Mouse (Mus musculus): ENCODE results near the gene Asna1.

Gene Asna1

DNA sequence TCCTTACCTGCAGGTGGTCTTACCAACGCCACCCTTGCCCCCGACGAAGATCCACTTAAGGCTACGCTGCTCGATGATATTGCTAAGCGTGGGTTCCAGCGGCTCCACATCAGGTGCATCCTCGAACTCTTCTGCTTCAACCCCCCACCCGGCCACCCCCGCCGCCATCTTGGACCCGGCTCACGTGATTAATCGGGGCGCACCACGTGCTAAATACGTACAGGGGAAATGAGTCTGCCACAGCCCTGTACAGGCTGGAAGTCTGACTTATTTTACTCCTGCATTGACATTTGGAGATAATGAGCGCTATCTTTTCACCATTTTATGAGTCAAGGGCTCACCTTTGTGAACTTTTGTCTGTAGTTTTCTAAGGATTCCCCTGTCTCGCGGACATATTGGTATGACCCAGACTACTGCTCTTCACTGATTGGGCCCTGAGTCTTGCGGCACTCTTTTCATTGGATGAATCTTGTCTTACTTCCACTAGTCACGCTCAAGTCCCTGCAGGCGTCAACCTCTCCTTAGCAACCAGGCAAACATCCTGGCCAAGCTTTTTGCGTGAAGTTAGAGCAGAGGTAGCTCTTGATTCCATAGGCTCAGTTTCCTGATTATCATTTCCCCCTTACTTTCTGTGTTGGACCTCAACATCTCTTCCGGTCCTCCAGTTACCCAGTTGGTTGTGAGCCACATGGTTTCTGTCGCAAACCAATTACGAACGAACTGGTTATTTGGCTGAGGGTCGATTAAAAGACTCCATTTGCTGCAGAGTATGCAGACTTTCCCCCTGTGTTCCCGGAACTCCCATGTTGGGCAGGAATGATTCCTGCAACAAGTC lies at the start of gene Asna1:
TSS of gene Asna1 (minus strand) at position 184 of the 835 bp plus-strand sequence.
- DNase-seq, result peak; percentile 85

DNA sequence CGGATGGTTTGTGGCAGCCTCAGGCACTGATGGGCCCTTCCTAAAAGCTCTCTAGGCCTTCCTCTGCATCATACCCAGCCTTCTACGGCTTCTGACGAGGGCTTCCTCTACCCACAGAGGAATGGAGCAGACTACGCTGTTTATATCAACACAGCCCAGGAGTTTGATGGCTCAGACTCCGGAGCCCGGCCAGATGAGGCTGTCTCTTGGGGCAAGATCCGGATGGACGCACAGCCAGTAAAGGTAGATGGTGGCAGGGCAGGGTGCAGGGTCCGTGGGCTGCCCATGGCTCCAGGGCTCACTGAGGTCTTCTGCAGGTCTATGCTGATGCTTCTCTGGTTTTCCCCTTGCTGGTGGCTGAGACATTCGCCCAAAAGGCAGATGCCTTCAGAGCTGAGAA lies 49.5 kb upstream of the Asna1 start:
- DNase-seq, result no peak

DNA sequence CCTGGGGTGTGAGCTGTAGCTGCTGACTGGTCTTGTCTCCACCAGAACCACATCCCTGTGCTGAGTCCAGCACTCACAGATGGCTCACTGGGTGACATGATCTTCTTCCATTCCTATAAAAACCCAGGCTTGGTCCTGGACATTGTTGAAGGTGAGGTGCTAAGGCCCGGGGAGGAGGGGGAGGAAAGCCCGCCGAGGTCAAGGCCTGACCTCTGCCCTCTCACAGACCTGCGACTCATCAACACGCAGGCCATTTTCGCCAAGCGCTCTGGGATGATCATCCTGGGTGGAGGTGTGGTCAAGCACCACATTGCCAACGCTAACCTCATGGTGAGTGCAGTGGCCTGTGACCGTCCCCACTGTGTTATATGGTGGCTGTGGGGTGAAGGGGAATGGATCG lies 49.1 kb upstream of the Asna1 start:
- DNase-seq, result no peak

DNA sequence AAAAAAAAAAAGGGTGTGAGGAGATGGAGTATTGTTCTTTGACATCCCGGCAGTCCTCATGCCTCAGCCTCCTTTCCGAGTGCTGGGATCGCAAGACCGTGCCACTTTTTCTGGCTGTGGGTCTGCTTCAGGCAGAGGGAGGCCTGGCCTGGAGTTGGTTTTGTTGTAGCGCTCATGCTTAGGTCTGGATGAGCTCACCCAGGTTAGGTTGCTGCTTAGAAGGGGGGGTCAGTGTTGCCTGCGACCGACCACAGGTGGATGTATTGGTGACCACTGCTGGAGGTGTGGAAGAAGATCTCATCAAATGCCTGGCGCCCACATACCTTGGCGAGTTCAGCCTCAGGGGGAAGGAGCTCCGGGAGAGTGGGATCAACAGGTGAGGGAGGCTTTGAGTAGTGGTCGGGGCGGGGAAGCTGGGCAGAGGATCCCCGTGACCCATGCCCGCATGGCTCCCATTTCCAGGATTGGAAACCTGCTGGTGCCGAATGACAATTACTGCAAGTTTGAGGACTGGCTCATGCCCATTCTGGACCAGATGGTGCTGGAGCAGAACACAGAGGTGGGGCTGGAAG lies 48.0 kb upstream of the Asna1 start:
- no peak for DNase-seq

DNA sequence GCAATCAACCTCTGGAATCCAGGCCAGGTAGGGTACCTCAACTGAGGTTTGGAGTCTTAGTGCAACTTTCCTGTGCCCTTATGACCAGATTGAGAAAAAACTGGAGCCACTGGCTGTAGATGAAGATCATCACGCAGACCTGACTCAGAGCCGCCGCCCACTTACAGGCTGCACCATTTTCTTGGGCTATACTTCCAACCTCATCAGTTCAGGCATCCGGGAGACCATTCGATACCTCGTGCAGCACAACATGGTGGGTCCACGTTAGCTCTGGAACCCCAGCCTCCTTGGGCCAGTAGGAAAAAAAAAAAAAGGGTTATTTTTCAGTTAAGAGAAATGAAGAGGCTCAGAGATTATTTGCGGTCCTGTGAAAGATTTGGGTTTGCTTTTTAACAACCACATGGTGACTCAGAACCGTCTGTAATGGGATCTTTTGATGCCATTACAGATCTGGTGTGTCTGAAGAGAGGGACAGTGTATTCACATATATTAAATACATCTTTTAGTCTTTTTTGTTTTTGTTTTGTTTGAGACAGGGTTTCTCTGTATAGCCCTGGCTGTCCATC lies 47.4 kb upstream of the Asna1 start:
- no peak for DNase-seq

DNA sequence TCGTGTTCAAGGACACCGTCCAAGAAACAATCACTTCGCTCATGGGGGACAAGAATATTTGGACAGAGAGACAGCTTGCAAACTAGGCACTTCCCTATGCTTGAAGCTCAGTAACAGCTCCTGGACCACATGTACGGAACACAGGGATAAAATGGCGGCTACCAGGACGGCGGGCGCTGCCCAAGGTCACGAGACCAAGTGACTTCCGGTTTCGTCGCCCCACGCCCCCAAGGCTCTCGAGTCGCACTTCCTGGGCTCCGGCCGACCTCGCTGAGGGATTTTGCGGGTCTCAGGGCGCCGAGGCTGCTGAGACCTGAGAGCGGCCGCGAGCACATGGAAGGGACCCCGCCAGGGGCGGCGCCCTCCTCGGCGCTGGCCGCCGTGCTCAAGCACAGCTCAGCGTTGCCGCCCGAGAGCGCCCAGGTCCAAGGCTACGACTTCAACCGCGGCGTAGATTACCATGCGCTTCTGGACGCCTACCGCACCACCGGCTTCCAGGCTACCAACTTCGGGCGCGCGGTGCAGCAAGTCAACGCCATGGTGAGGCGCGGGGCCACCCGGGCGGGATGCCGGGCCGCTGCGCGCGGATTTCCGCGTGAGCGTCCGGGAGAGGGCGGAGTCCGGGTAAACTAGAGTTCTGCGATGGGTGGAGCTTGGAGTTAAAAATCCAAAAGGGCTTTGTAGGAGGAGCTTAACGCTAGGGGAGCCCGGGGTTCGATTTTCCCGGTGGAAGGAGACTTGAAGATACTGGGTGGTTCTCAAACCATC lies 46.6 kb upstream of the Asna1 start, which contains the start of gene Dhps:
TSS of gene Dhps (plus strand) at position 244 of the 768 bp plus-strand sequence.
- peak; percentile 90 to 94 for DNase-seq

DNA sequence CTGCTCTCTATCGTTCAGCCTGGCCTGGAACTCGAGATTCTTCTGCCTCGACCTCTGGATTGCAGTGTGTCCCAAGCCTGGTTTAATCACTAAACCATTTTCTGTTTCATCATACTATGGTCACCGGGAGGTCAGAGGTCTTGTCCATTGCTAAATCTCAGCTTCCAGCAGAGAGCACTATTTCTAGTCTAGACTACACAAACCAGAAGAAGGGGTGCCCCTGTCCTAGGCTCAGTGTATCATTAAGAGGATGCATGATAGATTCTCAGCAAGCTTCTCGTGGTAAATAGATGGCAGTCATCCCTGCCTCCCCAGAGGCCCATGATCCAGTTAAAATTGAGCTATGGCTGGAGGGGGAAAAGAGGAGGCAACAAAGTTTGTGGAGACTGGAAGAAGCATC lies 46.0 kb upstream of the Asna1 start:
- no peak for DNase-seq

DNA sequence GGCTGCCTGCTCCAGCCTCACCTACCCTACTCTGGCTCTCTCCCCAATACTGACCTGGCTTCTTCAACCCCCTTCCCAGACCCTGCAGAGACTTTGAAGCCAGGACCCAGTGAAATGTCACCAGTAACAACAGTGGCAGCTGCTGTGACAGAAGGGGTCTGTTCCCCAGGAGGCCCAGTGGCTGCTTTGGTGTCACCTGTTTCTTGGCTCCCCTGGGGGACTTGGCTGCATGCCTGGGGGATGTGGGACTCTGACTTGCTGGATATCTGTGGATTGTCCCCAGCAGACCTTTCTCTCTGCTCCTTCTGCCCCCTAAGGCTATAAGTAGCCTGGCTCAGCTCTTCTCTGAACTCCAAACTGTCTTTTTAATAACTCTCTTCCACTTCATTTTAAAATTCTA lies 42.9 kb upstream of the Asna1 start, which contains the start of gene Gm5741:
TSS of gene Gm5741 (minus strand) at position 1 of the 400 bp plus-strand sequence.
- no peak for DNase-seq

DNA sequence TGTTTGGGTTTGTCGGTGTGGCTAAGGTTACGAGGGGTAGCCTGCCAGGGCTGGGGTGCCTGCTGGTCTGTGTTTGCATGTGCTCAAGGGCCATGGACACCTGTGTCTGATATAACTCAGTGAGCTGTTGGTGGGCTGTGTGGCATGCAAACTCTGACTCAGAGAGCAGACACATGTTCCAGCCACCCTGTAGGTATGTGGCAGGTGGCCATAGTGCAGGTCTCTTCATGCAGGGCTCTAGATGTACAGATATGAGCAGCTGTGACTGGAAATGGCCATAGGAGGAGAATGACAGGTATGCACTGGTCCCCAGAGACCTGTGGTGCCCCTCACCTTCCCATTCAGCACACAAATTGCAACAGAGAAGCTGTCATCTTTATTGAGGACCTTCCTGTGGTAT lies 42.1 kb upstream of the Asna1 start:
- no peak for DNase-seq

DNA sequence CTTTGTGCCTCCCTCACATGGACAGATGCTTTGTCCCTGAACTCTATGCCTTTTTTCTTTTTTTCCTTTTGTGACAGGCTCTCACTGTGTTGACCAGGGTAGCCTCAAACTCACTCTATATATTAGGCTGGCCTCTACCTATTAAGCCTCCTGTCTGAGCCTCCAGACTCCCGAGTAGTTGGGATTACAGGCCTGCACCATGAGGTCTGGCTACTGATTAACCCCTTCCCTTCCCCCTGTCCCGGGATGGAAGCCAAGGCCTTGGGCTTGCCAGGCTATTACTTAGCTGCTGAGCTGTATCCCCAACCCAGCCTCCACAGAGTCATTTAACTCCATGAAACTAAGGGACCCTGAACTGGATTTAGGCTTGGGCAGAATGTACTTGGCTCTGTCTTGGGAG lies 40.1 kb upstream of the Asna1 start:
- no peak for DNase-seq

DNA sequence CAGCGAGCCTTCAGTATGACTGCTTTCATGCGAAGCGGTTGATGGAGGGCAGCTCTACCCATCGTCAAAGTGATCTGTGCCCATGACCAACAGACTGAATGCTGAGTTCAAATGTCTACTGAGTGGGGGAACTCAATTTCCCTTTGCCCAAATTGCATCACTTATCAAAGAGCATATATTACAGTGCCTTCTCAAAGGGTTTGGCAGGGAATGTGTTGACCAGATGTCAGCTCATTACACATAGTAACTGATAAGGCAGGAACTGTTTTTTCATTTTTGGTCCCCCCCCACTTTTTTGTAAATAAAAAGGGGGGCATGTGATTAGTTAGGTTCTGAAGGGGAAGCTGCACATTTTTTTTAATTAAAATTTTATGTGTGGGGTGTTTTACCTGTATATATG lies 37.5 kb upstream of the Asna1 start:
- DNase-seq, result no peak

DNA sequence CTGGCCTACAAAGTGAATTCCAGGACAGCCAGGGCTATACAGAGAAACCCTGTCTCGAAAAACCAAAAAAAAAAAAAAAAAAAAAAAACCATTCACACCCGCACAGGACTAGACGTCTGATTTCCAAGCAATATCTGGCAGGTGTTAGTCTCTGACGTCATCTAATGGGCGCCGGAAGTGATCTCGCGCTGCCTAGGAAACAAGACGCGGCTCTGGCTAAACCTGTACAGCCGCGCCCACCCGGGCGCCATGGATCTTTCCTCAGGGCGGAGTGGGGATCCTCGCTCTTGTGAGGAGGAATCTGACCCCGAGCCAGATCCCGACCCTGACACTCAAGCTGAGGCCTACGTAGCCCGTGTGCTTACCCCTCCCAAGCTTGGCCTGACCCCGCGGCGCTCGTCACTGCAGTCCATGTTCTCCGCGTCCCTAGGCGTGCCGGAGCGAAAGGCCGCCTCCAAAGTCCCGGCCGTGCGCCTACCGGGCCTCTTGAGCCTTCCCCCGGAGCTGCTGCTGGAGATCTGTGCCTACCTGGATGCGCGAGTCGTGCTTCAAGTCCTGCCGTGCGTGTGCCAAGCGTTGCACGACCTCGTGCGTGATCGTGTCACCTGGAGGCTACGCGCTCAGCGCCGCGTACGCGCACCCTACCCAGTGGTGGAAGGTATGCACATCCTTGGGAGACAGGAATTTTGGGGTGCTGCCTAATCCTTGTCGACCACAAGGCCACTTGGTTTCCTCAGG lies 35.0 kb upstream of the Asna1 start, which contains the start of gene Fbxw9:
TSS of gene Fbxw9 (plus strand) at position 177 of the 738 bp plus-strand sequence.
- peak; percentile 89 to 90 for DNase-seq

DNA sequence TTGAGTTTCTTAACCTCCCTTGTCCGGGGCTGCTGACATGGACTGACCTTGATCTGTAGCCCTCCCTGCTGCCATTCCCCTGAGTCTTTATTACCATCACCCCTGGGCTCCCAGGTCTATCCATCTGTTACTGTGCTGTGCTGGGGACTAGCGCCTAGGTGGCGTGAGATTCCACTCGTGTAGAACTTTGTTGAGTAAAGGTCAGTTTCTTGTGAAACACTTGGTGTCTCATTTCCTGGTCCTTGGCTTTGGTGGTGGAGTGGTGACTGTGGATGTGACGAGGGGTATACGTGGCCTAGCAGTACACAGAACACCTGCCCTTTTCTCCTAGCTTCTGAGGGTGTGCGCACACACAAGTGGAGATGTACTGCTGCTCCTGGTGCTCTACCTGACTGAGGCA lies 32.3 kb upstream of the Asna1 start:
- no peak for DNase-seq

DNA sequence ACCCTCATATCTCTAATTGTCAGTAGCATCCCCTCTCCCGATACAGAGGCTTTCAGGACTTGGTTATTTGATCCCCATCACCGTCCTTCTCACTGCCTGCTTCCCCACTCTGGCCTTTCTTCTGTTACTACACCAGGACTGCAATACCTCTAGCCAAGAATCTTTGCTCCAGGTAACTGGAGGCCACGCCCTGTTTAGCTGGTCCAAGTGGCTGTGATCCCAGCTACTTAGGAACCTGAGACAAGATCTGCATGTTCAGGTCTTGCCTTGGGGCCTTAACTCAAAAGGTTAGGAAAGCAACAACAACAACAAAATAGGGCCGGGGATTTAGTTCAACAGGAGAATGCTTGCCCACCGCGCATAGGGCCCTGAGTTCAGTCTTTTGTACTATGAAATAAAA lies 18.5 kb upstream of the Asna1 start:
- DNase-seq, result no peak

DNA sequence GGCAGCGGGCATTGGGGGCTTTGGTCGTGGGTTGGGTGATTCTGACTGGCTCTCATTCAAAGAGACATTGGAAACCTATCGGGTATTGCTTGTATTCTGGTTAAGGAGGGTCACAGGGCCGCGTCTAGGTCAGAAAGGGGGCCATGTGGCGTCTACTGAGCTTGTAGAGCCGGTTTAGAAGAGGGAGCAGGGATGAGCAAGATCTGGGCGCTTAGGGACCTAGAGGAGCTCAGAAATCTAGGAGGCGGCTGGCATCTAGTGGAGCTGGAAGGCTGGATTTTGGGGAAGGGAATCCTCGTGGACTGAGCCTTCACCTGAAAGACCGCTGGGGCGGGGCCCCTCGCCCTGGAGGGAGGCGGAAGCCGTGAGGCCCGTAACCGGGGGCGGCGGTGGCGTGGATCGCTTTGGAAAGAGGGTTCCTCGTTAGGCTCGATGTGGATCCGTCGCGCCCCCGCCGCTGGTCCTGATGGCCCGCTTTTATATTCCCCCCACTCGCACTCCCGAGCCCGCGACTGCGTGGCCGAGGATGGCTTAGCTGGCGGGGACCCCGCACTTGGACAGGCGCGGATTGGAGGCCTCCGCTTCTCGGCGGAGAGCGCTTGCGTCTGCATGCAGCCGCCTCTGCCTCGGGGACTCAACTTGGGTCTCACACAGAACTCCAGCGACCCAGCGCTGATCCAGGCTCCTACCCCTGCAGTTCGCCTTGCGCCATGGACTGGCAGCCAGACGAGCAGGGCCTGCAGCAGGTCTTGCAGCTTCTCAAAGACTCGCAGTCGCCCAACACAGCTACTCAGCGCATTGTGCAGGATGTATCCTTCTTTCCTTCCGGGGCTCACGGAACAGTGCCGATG lies 12.8 kb upstream of the Asna1 start:
- peak; percentile 41 to 52 for DNase-seq

DNA sequence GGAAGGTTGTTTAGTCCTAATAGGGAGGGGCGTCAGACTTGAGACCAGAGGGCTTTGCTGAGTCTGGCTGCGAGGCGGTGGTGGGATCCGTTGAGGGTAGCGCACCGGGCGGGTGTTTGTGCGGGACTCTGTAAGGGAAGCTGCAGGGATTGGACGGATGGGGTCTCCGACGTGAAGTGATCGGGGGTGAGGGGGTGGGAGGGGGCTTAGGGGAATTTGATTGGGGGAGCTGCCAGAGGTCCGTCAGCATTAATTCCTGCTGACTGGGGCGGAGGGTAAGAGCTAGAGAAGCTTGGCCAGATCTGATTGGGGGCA lies 12.2 kb upstream of the Asna1 start:
- DNase-seq, result no peak

DNA sequence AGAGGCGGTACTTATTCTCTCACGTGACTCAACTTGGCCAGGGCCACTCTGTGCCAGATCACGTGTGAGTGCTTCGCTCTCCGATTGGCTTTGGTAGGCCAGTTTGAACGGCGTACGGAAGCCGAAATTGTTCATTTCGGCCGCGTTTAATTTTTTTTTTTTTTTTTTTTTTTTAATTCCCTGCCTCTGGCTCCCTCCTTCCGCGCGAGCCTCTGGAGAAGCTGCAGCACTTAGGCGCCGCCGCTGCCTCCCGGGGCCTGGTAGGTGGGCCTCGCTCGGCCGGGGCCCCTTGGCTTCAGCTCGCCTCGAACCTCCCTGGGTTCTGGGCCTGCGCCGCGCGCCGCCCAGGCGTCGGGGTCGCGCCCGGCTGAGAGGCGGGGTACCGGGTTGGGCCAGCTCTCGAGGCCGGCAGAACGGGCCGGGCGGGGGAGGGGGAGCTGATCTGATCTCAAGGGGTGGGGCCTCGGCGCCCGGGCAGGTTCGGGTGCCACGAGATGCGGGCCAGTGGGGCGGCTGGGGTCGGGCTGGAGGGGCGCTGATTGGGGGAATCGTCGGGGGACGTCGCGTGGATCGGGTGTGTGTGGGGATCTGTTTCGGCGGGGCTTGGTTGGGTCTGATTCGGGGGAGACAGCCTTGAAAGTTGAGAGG lies 11.8 kb upstream of the Asna1 start, which contains the start of gene Tnpo2:
TSS of gene Tnpo2 (plus strand) at position 198 of the 648 bp plus-strand sequence.
- DNase-seq, result peak; percentile 90 to 93

DNA sequence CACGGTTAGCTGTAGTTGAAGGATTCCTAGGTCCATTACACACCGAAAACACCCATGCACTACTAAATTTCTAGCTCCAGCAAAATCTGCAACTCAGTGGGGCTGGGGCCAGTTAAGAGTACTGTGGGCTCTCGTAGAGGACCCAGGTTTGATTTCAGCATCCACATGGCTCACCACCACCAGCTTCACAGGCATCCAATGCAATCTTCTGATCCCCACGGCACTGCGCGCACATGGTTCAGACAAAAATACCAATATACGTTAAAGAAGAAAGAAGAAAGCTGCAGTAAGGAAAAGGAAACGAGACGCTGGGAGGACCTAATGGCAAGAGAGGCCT lies 11.3 kb upstream of the Asna1 start:
- DNase-seq, result no peak

DNA sequence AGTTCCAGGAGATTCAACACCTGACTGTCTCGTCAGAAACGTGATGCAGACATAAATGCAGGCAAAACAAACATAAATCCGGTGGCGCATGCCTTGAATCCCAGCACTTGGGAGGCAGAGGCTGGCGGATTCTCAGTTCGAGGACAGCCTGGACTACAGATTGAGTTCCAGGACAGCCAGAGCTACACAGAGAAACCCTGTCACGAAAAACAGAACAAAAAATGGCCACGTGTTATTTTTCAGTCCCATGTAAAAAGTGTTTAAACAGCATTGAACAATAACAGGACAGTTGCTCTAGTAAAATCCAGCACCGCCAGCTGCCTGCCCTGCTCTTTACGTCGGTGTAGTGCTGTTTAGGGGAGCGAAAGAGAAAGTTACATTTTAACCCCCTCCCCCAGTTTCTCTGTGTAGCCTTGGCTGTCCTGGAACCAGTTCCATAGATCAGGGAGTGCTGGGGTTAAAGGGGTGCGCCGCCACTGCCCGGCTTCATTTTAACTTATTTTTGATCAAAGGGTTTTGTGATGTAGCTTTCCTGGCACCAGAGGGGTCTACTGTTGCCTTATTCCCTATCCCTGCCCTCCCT lies 10.7 kb upstream of the Asna1 start:
- peak in 1 of 2 experiments; percentile 27 for DNase-seq

DNA sequence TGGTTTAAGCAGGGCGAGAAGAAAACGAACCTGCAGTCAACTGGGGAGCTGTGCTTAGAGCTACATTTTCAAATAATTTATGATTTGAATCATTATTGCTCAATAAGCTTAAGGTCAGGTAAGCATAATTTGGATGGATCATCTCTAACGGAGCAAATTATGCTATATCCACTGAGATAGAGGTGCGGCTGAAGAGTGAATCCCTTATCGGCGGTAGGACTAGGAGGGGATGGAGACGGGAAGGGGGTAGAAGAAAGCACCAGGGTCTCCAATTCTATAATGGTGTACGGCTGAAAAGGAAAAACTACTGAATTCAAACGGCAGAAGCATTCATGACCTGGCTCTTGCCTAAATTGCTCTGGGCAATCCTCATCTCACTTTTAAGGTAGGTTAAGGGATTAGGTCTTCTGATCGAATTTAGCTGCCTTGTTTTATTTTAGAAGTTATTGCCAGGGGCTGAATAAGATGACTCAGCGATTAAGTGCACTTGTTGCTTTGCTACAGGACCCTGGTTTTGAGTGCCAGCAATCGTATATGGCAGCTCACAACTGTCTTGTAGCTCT lies 10.2 kb upstream of the Asna1 start:
- no peak for DNase-seq
